Mouse (Mus musculus): ENCODE results near the gene Scgb1a1. TPM values are rescaled to one million over a fixed set of nuclear protein-coding genes. Genes with fewer than 3 reads are reported as not detected.
"Not testable (repeated sequence)": the region's sequence is repeated elsewhere in the genome, so short reads cannot be mapped to it uniquely, and the experiment has no call there.

Scgb1a1 gene
- polyA plus RNA-seq, 1 experiment: not detected

- WGBS: 79% methylated on average over 7 of the region's 7 CpGs
- TF ChIP-seq CTCF (IDR thresholded peaks at IDR 0.05; ENCODE audit: borderline replicate concordance, insufficient read depth, low read depth, low read length) (no peak), POLR2A (IDR thresholded peaks at IDR 0.05; ENCODE audit: borderline replicate concordance, insufficient read depth, low read length) (no peak)
Observed at GRCm38 (mm10) chr19:9059391-9059790, 28.4 kb downstream of the Scgb1a1 start.

GRCm38 (mm10) chr19:9058944-9059343 is 28.8 kb downstream of the Scgb1a1 start:
- no peak for DNase-seq
- 75% methylated on average over 4 of the region's 4 CpGs for WGBS
- TF ChIP-seq CTCF (IDR thresholded peaks at IDR 0.05; ENCODE audit: borderline replicate concordance, insufficient read depth, low read depth, low read length): no peak
- no peak for TF ChIP-seq POLR2A (IDR thresholded peaks at IDR 0.05; ENCODE audit: borderline replicate concordance, insufficient read depth, low read length)

More at GRCm38 (mm10) chr19:9059391-9059790, 28.4 kb downstream of the Scgb1a1 start:
- no peak overlapping the region for H3K27ac ChIP-seq (ENCODE audit: insufficient read depth, low read length)
- H3K4me1 ChIP-seq (ENCODE audit: control insufficient read depth, insufficient read depth, low read length): 0 out of 2 replicates have a peak, but pooled peaks cover 2% of the 10 kb centered on the region
- H3K27me3 ChIP-seq (ENCODE audit: control insufficient read depth, insufficient read depth, low read length): no peaks in the 10 kb centered on the region
- H3K4me3 ChIP-seq (replicated peaks; ENCODE audit: insufficient read depth, low read depth, low read length): no peak overlapping the region
- DNase-seq: no peak

GRCm38 (mm10) chr19:9058331-9058884 is 29.4 kb downstream of the Scgb1a1 start:
- TF ChIP-seq CTCF (IDR thresholded peaks at IDR 0.05; ENCODE audit: borderline replicate concordance, insufficient read depth, low read depth, low read length): no peak
- TF ChIP-seq POLR2A (IDR thresholded peaks at IDR 0.05; ENCODE audit: borderline replicate concordance, insufficient read depth, low read length): no peak
- no peak overlapping the region for H3K4me3 ChIP-seq (replicated peaks; ENCODE audit: insufficient read depth, low read depth, low read length)
- no peaks in the 10 kb centered on the region for H3K4me1 ChIP-seq (ENCODE audit: control insufficient read depth, insufficient read depth, low read length)
- no peaks in the 10 kb centered on the region for H3K27me3 ChIP-seq (ENCODE audit: control insufficient read depth, insufficient read depth, low read length)
- no peak for DNase-seq
- no peak overlapping the region for H3K27ac ChIP-seq (ENCODE audit: insufficient read depth, low read length)
- WGBS: 70% methylated on average over 1 of the region's 1 CpGs

More at GRCm38 (mm10) chr19:9058944-9059343, 28.8 kb downstream of the Scgb1a1 start:
- H3K27ac ChIP-seq (ENCODE audit: insufficient read depth, low read length): no peak overlapping the region
- no peak overlapping the region for H3K4me3 ChIP-seq (replicated peaks; ENCODE audit: insufficient read depth, low read depth, low read length)
- H3K27me3 ChIP-seq (ENCODE audit: control insufficient read depth, insufficient read depth, low read length): no peaks in the 10 kb centered on the region
- 0 out of 2 replicates have a peak, but pooled peaks cover under 1% of the 10 kb centered on the region for H3K4me1 ChIP-seq (ENCODE audit: control insufficient read depth, insufficient read depth, low read length)

- DNase-seq: no peak
- Histone ChIP-seq H3K27ac (ENCODE audit: insufficient read depth, low read length) (no peak overlapping the region), H3K4me1 (ENCODE audit: control insufficient read depth, insufficient read depth, low read length) (no peaks in the 10 kb centered on the region), H3K4me3 (replicated peaks; ENCODE audit: insufficient read depth, low read depth, low read length) (no peak overlapping the region), H3K27me3 (ENCODE audit: control insufficient read depth, insufficient read depth, low read length) (no peaks in the 10 kb centered on the region)
- TF ChIP-seq CTCF (IDR thresholded peaks at IDR 0.05; ENCODE audit: borderline replicate concordance, insufficient read depth, low read depth, low read length) (no peak), POLR2A (IDR thresholded peaks at IDR 0.05; ENCODE audit: borderline replicate concordance, insufficient read depth, low read length) (no peak)
Observed at GRCm38 (mm10) chr19:9057679-9058078, 30.1 kb downstream of the Scgb1a1 start.

GRCm38 (mm10) chr19:9055703-9056355 is 31.9 kb downstream of the Scgb1a1 start:
- H3K27ac ChIP-seq (ENCODE audit: insufficient read depth, low read length): no peak overlapping the region
- no peak for TF ChIP-seq CTCF (IDR thresholded peaks at IDR 0.05; ENCODE audit: borderline replicate concordance, insufficient read depth, low read depth, low read length)
- TF ChIP-seq POLR2A (IDR thresholded peaks at IDR 0.05; ENCODE audit: borderline replicate concordance, insufficient read depth, low read length): no peak
- WGBS: 85% methylated on average over 4 of the region's 4 CpGs
- no peaks in the 10 kb centered on the region for H3K27me3 ChIP-seq (ENCODE audit: control insufficient read depth, insufficient read depth, low read length)
- DNase-seq: no peak
- H3K4me3 ChIP-seq (replicated peaks; ENCODE audit: insufficient read depth, low read depth, low read length): no peak overlapping the region
- no peaks in the 10 kb centered on the region for H3K4me1 ChIP-seq (ENCODE audit: control insufficient read depth, insufficient read depth, low read length)

- H3K27me3 ChIP-seq (ENCODE audit: control insufficient read depth, insufficient read depth, low read length): no peaks in the 10 kb centered on the region
- DNase-seq: no peak
- no peak overlapping the region for H3K4me3 ChIP-seq (replicated peaks; ENCODE audit: insufficient read depth, low read depth, low read length)
- WGBS: 20% methylated on average over 2 of the region's 2 CpGs
- H3K4me1 ChIP-seq (ENCODE audit: control insufficient read depth, insufficient read depth, low read length): no peaks in the 10 kb centered on the region
- no peak overlapping the region for H3K27ac ChIP-seq (ENCODE audit: insufficient read depth, low read length)
- no peak for TF ChIP-seq CTCF (IDR thresholded peaks at IDR 0.05; ENCODE audit: borderline replicate concordance, insufficient read depth, low read depth, low read length)
- TF ChIP-seq POLR2A (IDR thresholded peaks at IDR 0.05; ENCODE audit: borderline replicate concordance, insufficient read depth, low read length): no peak
Observed at GRCm38 (mm10) chr19:9055153-9055552, 32.6 kb downstream of the Scgb1a1 start.

GRCm38 (mm10) chr19:9052803-9053431 is 34.8 kb downstream of the Scgb1a1 start:
- Histone ChIP-seq H3K4me1 (ENCODE audit: control insufficient read depth, insufficient read depth, low read length) (no peaks in the 10 kb centered on the region), H3K27ac (ENCODE audit: insufficient read depth, low read length) (no peak overlapping the region), H3K27me3 (ENCODE audit: control insufficient read depth, insufficient read depth, low read length) (no peaks in the 10 kb centered on the region), H3K4me3 (replicated peaks; ENCODE audit: insufficient read depth, low read depth, low read length) (no peak overlapping the region)
- DNase-seq: peak; percentile 14 to 42
- 25% methylated on average over 6 of the region's 6 CpGs for WGBS
- TF ChIP-seq POLR2A (IDR thresholded peaks at IDR 0.05; ENCODE audit: borderline replicate concordance, insufficient read depth, low read length): no peak
- TF ChIP-seq CTCF (IDR thresholded peaks at IDR 0.05; ENCODE audit: borderline replicate concordance, insufficient read depth, low read depth, low read length): no peak

DNA sequence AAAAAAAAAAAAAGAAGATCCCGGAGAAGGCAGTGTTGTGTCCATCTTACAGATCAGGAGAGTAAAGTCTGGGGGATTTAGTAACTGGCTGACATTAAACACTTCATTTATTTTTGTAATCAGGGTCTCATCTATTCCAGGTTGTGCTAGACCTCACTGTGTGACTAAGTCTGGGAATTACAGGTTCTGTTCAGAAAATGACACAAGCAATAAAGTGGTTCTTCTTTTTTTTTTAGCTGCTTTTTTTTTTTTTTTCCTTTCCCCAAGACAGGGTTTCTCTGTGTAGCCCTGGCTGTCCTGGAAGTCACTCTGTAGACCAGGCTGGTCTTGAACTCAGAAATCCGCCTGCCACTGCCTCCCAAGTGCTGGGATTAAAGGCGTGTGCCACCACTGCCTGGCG is 35.8 kb downstream of the Scgb1a1 start:
- not testable (repeated sequence) for DNase-seq; H3K27ac ChIP-seq (ENCODE audit: insufficient read depth, low read length); H3K27me3 ChIP-seq (ENCODE audit: control insufficient read depth, insufficient read depth, low read length); H3K4me1 ChIP-seq (ENCODE audit: control insufficient read depth, insufficient read depth, low read length); H3K4me3 ChIP-seq (replicated peaks; ENCODE audit: insufficient read depth, low read depth, low read length)
- WGBS: 86% methylated on average over 4 of the region's 4 CpGs
